ENCODE assay signal across 17 mouse cellular contexts in the genomic region with DNA sequence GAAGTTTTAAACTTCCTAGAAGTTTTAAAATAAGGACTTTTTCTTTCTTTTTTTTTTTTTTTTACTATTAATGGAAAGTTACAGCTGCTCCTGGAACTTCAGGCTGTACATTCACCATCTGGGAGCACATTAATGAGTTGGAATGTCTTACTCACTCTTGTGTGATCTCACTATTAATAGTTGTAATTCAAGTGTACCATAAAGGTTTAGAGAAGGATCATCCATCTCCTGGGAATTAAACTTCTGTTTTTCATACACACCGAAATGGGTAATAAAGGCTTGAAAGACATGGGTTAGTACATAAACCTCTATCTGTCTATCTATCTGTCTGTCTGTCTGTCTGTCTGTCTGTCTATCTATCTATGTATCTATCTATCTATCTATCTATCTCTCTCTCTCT.
"Had no signal": no experiment of that assay in that cellular context is flagged by ENCODE, and none has a peak within 500 bp of the region (broad histone marks: within the 10 kb centered on the region; RNA-seq: fewer than 3 reads in every experiment).

No protein-coding gene starts in this region.

- H3K4me2 ChIP-seq: lung, embryonic 14.5 days; midbrain, embryonic 12.5 days; neural tube, embryonic 13.5 days; neural tube, embryonic 15.5 days had no signal

- H3K9me3 ChIP-seq: midbrain, embryonic 10.5 days; midbrain, embryonic 12.5 days; neural tube, embryonic 13.5 days; neural tube, embryonic 15.5 days had no signal

- H3K36me3 ChIP-seq: midbrain, embryonic 10.5 days; midbrain, embryonic 12.5 days; neural tube, embryonic 13.5 days; neural tube, embryonic 15.5 days had no signal

- H3K4me3 ChIP-seq: midbrain, embryonic 10.5 days; midbrain, embryonic 12.5 days; neural tube, embryonic 13.5 days; neural tube, embryonic 15.5 days had no signal

- H3K4me1 ChIP-seq: midbrain, embryonic 10.5 days; midbrain, embryonic 12.5 days; neural tube, embryonic 13.5 days; neural tube, embryonic 15.5 days had no signal

- H3K27me3 ChIP-seq: midbrain, embryonic 12.5 days; neural tube, embryonic 13.5 days; neural tube, embryonic 15.5 days had no signal

- H3K27ac ChIP-seq: midbrain, embryonic 10.5 days; midbrain, embryonic 12.5 days; neural tube, embryonic 13.5 days; neural tube, embryonic 15.5 days had no signal

- H3K9ac ChIP-seq: lung, embryonic 14.5 days; midbrain, embryonic 12.5 days; neural tube, embryonic 13.5 days; neural tube, embryonic 15.5 days had no signal

- DNase-seq: lung, adult 18-20 months; lung, embryonic 14.5 days; lung, postnatal 10 days; lung, postnatal 4 days; midbrain, embryonic 14.5 days; retina, postnatal 1 day; right cerebral cortex, adult 18-20 months; right cerebral cortex, postnatal 25 days; right cerebral cortex, postnatal 4 days; spleen, adult 18-20 months; thymus, adult 18-20 months; thymus, postnatal 14 days; thymus, postnatal 36 days had no signal
